Mouse (Mus musculus) heart, adult 2 months (tissue): Measurements from ENCODE around the gene Arhgef10l.

ENCODE experiments used
- CTCF ChIP-seq: fragments of 200-600 bp; IDR thresholded peaks from 2 replicates; pipeline ENCODE4 v1.8.1; 2022; ENCODE audit warnings: antibody characterized with exemption, mild to moderate bottlenecking, moderate library complexity
- POLR2A ChIP-seq: fragments of 200-500 bp; IDR thresholded peaks from 2 replicates; pipeline ENCODE4 v1.6.1; 2011; ENCODE audit warnings: mild to moderate bottlenecking, low read depth, low read length, control low read depth; ENCODE audit not compliant: insufficient read depth

DNA sequence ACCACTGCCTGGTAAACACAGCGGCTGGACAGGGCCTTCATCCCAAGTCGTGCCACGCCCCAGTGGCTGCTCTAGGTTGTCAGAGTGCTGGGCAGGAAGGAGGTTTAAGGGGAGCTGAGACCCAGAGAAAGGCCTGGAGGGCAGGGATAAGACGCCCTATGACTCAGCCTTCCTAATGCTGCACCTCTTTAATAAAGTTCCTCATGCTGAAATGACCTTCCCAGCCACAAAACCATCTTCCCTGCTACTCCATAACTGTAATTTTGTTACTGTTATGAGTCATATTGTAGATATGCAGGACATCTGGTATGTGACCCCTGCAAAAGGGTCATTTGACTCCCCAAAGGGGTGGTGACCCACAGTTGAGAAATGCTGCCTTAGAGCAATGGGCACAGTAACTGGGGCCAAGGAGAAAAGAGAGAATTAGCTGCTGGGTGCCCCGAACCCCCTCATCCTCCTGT is 128.2 kb downstream of the Arhgef10l start:
- TF ChIP-seq CTCF, result no peak
- TF ChIP-seq POLR2A, result no peak
